Mouse (Mus musculus) activated CD4-positive, CD25-positive, alpha-beta regulatory T cell, adult 4 months (primary cell): Measurements from ENCODE around the gene Cyp2d11. TPM values are rescaled to one million over a fixed set of nuclear protein-coding genes. Genes with fewer than 3 reads are reported as not detected.
"Not testable (repeated sequence)": the region's sequence is repeated elsewhere in the genome, so short reads cannot be mapped to it uniquely, and the experiment has no call there.

Experiments used
- ATAC-seq: one replicate; pipeline ENCODE4 v1.8.0; 2017
- polyA plus RNA-seq, 2 experiments: library from polyadenylated mRNA; unstranded; fragments of 100-300 nt; shearing (Covaris generic); gene quantifications; one replicate each; pipeline ENCODE4 v1.2.1; 2017

The Cyp2d11 gene
- polyA plus RNA-seq, 2 experiments from 2014 or later, result not detected

GRCm38 (mm10) chr15:82379871-82380713 lies 13.7 kb downstream of the Cyp2d11 start, which contains the start of gene Cyp2d22:
Gene Cyp2d22 (minus strand): TSS chr15:82380260.
- ATAC-seq, result peak; percentile 43

- no peak for ATAC-seq
Observed at GRCm38 (mm10) chr15:82379511-82379870, 14.3 kb downstream of the Cyp2d11 start.

- no peak for ATAC-seq
Observed at GRCm38 (mm10) chr15:82378261-82379180, 15.3 kb downstream of the Cyp2d11 start.

GRCm38 (mm10) chr15:82377701-82378100 lies 16.1 kb downstream of the Cyp2d11 start:
- ATAC-seq, result no peak

GRCm38 (mm10) chr15:82376393-82377138 lies 17.3 kb downstream of the Cyp2d11 start:
- no peak for ATAC-seq

- no peak for ATAC-seq
Observed at GRCm38 (mm10) chr15:82375855-82376254, 18.0 kb downstream of the Cyp2d11 start.

- ATAC-seq, result no peak
Observed at GRCm38 (mm10) chr15:82374437-82374836, 19.4 kb downstream of the Cyp2d11 start.

GRCm38 (mm10) chr15:82372991-82373390 lies 20.8 kb downstream of the Cyp2d11 start:
- no peak for ATAC-seq

GRCm38 (mm10) chr15:82372446-82372845 lies 21.4 kb downstream of the Cyp2d11 start:
- ATAC-seq, result no peak

- ATAC-seq, result no peak
Observed at GRCm38 (mm10) chr15:82368851-82369250, 25.0 kb downstream of the Cyp2d11 start.

- ATAC-seq, result no peak
Observed at GRCm38 (mm10) chr15:82368146-82368545, 25.7 kb downstream of the Cyp2d11 start.

GRCm38 (mm10) chr15:82364561-82364960 lies 29.3 kb downstream of the Cyp2d11 start:
- not testable (repeated sequence) for ATAC-seq

- ATAC-seq, result not testable (repeated sequence)
Observed at GRCm38 (mm10) chr15:82363801-82364200, 30.0 kb downstream of the Cyp2d11 start.

- ATAC-seq, result no peak
Observed at GRCm38 (mm10) chr15:82362234-82362633, 31.6 kb downstream of the Cyp2d11 start.

GRCm38 (mm10) chr15:82361459-82362018 lies 32.3 kb downstream of the Cyp2d11 start:
- no peak for ATAC-seq

- ATAC-seq, result no peak
Observed at GRCm38 (mm10) chr15:82358431-82359260, 35.2 kb downstream of the Cyp2d11 start.

GRCm38 (mm10) chr15:82354126-82354945 lies 39.5 kb downstream of the Cyp2d11 start, which contains the start of gene Ndufa6:
Gene Ndufa6 (minus strand): TSS chr15:82354322.
- ATAC-seq, result peak; percentile 98

- no peak for ATAC-seq
Observed at GRCm38 (mm10) chr15:82353745-82354113, 40.1 kb downstream of the Cyp2d11 start.

GRCm38 (mm10) chr15:82353078-82353744 lies 40.6 kb downstream of the Cyp2d11 start:
- no peak for ATAC-seq

GRCm38 (mm10) chr15:82351480-82351879 lies 42.3 kb downstream of the Cyp2d11 start:
- ATAC-seq, result no peak
